24 mouse cellular contexts compared by ENCODE assay signal in the genomic region with DNA sequence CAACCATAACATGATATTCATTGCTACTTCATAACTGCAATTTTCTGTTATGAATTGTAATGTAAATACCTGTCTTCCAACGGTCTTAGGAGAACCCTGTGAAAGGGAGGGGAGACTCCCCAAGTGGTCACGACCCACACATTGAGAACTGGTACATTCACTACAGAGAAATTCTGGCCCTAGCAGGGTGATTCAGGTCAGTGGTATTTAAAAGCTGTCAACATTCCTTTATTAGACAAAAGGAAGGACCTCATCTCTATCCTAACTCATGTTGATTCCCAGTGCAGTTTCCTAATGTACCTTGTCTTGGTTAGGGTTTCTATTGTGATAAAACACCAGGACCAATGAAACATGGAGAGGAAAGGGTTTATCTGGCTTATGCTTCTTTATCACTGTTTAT.
"Had no signal": no experiment of that assay in that cellular context is flagged by ENCODE, and none has a peak within 500 bp of the region (broad histone marks: within the 10 kb centered on the region; RNA-seq: fewer than 3 reads in every experiment).

No protein-coding gene starts in this region.

- H3K9ac ChIP-seq: heart, embryonic 12.5 days; hindbrain, embryonic 13.5 days; hindbrain, embryonic 15.5 days; kidney, embryonic 15.5 days; limb, embryonic 12.5 days; liver, embryonic 13.5 days; liver, embryonic 15.5 days; liver, postnatal 0 days had no signal

- H3K9me3 ChIP-seq: heart, embryonic 10.5 days; heart, embryonic 12.5 days; hindbrain, embryonic 13.5 days; hindbrain, embryonic 15.5 days; kidney, embryonic 15.5 days; limb, embryonic 10.5 days; limb, embryonic 12.5 days; liver, embryonic 13.5 days; liver, embryonic 15.5 days had no signal

- DNase-seq: gastrocnemius, postnatal 14 days; gastrocnemius, postnatal 36 days; heart, adult 18-20 months; heart, postnatal 10 days; kidney, adult 11 months; kidney, adult 2 months; kidney, adult 9 months; kidney, postnatal 14 days; kidney, postnatal 36 days; liver; liver, embryonic 13.5 days; liver, postnatal 0 days had no signal

- H3K4me3 ChIP-seq: heart, embryonic 10.5 days; heart, embryonic 12.5 days; hindbrain, embryonic 13.5 days; hindbrain, embryonic 15.5 days; kidney, embryonic 15.5 days; layer of hippocampus, adult 2 months; left cerebral cortex, adult 2 months; limb, embryonic 10.5 days; limb, embryonic 12.5 days; liver, embryonic 13.5 days; liver, embryonic 15.5 days had no signal

- H3K4me1 ChIP-seq: heart, embryonic 10.5 days; heart, embryonic 12.5 days; hindbrain, embryonic 13.5 days; hindbrain, embryonic 15.5 days; kidney, embryonic 15.5 days; limb, embryonic 10.5 days; limb, embryonic 12.5 days had no signal

- H3K27ac ChIP-seq: heart, embryonic 10.5 days; hindbrain, embryonic 13.5 days; hindbrain, embryonic 15.5 days; hindbrain, postnatal 0 days; kidney, embryonic 15.5 days; kidney, postnatal 0 days; layer of hippocampus, adult 2 months; left cerebral cortex, adult 2 months; limb, embryonic 10.5 days; limb, embryonic 12.5 days; liver, embryonic 13.5 days; liver, embryonic 15.5 days had no signal

- H3K27me3 ChIP-seq: heart, embryonic 12.5 days; hindbrain, embryonic 13.5 days; hindbrain, embryonic 15.5 days; kidney, embryonic 15.5 days; limb, embryonic 12.5 days; liver, embryonic 13.5 days; liver, embryonic 15.5 days had no signal

- H3K36me3 ChIP-seq: heart, embryonic 10.5 days; heart, embryonic 12.5 days; hindbrain, embryonic 13.5 days; hindbrain, embryonic 15.5 days; kidney, embryonic 15.5 days; limb, embryonic 10.5 days; limb, embryonic 12.5 days; liver, embryonic 13.5 days; liver, embryonic 15.5 days had no signal
